Mouse (Mus musculus) lung, postnatal 14 days (tissue): ENCODE data around the gene Sirt1.
A peak's percentile ranks its signal among the peaks of the same experiment; 100 is the strongest.
"Not testable (repeated sequence)": the region's sequence is repeated elsewhere in the genome, so short reads cannot be mapped to it uniquely, and the experiment has no call there.

ENCODE experiments used
- DNase-seq: peaks from one replicate; pipeline ENCODE4 v3.0.0; 2021

Gene Sirt1

GRCm38 (mm10) chr10:63381498-63382280, at the start of gene Sirt1:
Gene Sirt1 (minus strand): TSS chr10:63381704.
- DNase-seq = peak; percentile 7

GRCm38 (mm10) chr10:63429785-63430305, 48.3 kb upstream of the Sirt1 start, which contains the start of gene Ctnna3:
Gene Ctnna3 (plus strand): TSS chr10:63430098.
- peak; percentile 85 for DNase-seq

GRCm38 (mm10) chr10:63429380-63429779, 47.9 kb upstream of the Sirt1 start:
- peak; percentile 100 for DNase-seq

GRCm38 (mm10) chr10:63429023-63429340, 47.5 kb upstream of the Sirt1 start:
- no peak for DNase-seq

- DNase-seq = peak; percentile 21
Measured at GRCm38 (mm10) chr10:63428243-63429022, 46.9 kb upstream of the Sirt1 start.

GRCm38 (mm10) chr10:63427146-63427545, 45.6 kb upstream of the Sirt1 start:
- DNase-seq = no peak

GRCm38 (mm10) chr10:63424475-63424814, 42.9 kb upstream of the Sirt1 start:
- DNase-seq = peak; percentile 58

GRCm38 (mm10) chr10:63423591-63424474, 42.3 kb upstream of the Sirt1 start:
- no peak for DNase-seq

GRCm38 (mm10) chr10:63422736-63422992, 41.2 kb upstream of the Sirt1 start:
- no peak for DNase-seq

- DNase-seq = peak; percentile 67
Measured at GRCm38 (mm10) chr10:63421739-63422735, 40.5 kb upstream of the Sirt1 start, which contains the start of gene Gm7075. Gene Gm7075 (minus strand): TSS chr10:63421789.

- DNase-seq = no peak
Measured at GRCm38 (mm10) chr10:63417061-63417460, 35.6 kb upstream of the Sirt1 start.

- no peak for DNase-seq
Measured at GRCm38 (mm10) chr10:63415850-63416249, 34.3 kb upstream of the Sirt1 start.

- DNase-seq = no peak
Measured at GRCm38 (mm10) chr10:63415287-63415686, 33.8 kb upstream of the Sirt1 start.

GRCm38 (mm10) chr10:63412756-63413155, 31.3 kb upstream of the Sirt1 start:
- DNase-seq = no peak

- not testable (repeated sequence) for DNase-seq
Measured at GRCm38 (mm10) chr10:63411674-63412073, 30.2 kb upstream of the Sirt1 start.

- DNase-seq = no peak
Measured at GRCm38 (mm10) chr10:63410162-63410956, 28.9 kb upstream of the Sirt1 start.

- DNase-seq = no peak
Measured at GRCm38 (mm10) chr10:63403636-63404035, 22.1 kb upstream of the Sirt1 start.

GRCm38 (mm10) chr10:63402731-63403504, 21.4 kb upstream of the Sirt1 start:
- no peak for DNase-seq

GRCm38 (mm10) chr10:63396963-63397362, 15.5 kb upstream of the Sirt1 start:
- no peak for DNase-seq

GRCm38 (mm10) chr10:63388948-63389347, 7.4 kb upstream of the Sirt1 start:
- no peak for DNase-seq
